Mouse (Mus musculus): ENCODE data around the gene Cdc42ep2.

Gene Cdc42ep2

DNA sequence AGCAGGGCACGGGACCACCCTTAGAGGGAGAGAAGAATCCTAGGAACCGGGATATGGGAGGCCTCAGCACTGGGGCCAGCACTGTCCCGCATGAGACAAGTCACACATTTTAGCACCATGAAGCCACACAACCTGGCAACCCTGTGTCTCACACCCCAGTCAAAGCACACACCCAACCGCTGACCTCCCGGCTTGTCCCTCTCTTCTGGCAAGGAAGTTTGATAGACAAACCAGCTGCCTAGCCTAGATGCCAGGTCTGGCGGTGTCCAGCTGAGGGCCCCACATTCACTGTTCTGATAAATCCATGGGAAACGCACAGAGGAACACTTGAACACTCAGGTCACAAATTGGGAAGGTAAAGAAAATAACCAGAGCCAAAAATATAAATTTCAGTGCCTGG, 18.0 kb upstream of the Cdc42ep2 start:
- no peak for DNase-seq (ENCODE audit: low spot score in 2 of 2)

DNA sequence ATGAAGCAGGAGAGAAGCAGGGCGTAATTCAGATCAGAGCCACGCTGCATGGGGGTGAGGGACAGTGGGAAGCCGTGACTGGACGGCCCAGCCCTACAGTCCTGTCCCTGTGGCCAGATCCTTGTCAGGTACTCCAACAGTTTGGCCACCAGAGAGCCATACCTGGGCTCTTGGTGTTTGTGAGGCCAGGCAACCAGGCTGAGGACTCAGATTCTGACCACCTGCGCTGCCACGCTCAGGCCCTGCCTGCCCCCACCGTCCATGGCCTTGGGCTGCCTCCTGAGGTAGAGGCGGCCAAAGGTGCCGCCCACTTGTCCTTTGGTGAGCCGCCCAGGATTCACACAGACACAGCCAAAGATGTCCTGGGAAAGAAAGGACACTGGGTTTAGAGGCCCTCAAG, 16.0 kb upstream of the Cdc42ep2 start:
- no peak for DNase-seq (ENCODE audit: low spot score in 2 of 2)

DNA sequence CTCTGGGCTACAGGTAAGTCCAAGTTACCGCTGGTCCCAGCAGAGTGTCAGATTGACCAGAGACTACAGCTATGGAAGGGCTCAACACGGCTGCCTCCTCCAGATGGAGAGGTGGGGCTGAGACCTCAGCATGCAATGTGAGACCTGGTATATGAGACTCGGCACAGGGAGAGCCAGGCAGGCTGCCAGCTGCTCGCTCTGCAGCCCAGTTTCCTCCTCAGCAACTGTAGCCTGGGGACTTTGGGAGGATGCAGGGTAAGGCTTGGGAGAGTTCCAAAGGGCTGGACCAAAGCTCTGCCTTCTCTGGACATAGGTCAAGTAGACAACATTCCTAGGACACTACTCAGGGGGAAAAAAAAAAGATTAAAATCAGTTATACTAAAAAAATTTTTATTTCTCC, 15.6 kb upstream of the Cdc42ep2 start:
- DNase-seq (ENCODE audit: low spot score in 2 of 2) = no peak

DNA sequence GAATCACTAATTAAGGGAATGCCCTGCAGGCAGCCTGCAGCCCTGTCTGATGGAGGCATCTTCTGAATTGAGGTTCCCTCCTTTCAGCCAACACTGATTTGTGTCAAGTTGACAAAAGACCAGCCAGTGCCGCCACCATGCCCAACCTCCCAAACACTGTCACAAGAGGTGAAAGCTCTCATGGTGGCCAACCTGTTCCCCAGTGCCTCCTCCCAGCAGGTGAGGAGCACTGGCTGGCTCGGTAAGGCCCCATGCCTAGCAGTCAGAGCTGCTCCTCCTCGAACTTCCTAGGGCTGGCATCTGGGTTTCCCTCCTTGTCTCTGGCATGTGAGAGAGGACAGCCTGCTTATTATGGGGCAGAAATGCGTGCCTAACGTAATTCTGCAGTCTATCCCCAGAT, 15.1 kb upstream of the Cdc42ep2 start:
- DNase-seq (ENCODE audit: low spot score in 2 of 2) = no peak

- no peak for DNase-seq (ENCODE audit: low spot score in 2 of 2)
These were observed 13.9 kb upstream of the Cdc42ep2 start for GRCm38 (mm10) chr19:5938516-5938915.

DNA sequence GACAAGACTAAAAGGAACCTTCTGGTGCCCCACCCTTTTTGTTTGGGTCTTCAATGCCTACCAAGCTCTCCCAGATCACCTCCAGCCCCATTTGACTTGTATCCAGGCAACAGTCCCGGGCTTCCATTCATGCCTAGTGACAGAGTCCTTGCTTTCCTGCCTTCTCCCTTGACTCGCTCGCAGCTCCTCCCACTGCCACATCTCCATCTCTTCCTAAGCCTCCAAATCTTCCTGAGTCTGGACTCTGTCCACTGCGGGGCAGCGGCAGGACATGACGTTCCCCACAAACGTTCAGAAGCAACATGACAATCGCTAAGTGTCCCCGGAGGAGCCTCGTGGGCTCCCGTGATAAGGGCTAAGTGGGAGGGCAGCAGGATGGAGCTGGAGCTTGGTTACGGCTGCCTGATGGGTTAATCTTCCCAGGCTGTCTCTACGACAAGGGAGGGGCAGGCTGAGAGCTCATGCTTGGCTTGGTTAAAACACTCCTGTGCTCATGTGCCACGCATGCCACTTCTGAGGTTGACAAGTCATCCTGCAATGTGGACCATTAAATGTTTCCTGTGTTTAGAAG, 13.3 kb upstream of the Cdc42ep2 start:
- no peak for DNase-seq (ENCODE audit: low spot score in 2 of 2)

DNA sequence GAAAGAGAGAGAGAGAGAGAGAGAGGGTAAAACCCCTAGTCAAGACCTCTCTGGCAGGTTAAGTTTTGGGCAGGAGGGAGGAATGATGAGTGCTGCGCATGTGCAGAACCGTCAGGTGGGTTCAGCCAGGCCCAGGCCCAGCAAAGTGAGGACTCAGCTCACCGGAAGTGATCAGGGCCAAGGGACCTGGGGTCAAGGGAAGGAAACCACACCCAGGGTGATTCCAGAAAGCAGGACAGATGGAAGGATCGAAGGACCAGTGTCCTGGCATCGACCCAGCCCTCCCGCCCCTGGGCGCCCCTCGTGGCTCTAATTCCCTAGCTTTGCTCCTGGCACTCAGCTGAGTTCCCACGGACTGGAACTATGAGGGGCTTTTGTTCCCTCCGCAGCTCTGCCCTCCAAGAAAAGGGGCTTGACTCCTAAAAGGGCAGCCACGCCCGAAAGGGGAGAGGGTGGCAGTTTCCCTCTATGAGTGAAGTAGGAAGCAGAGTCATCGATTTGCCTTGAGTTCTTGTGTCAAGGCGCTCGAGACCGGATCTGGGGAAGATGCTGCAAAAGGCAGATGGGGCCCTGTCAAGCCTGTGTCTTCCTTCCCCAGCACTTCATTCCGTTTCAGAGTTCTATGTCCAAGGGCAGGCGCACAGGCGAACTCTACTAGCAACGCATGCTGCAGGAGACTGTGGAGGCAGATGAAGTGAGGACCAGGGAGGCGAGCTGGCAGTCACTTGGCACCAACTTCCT, 12.6 kb upstream of the Cdc42ep2 start:
- DNase-seq (ENCODE audit: low spot score in 2 of 2) = no peak

DNA sequence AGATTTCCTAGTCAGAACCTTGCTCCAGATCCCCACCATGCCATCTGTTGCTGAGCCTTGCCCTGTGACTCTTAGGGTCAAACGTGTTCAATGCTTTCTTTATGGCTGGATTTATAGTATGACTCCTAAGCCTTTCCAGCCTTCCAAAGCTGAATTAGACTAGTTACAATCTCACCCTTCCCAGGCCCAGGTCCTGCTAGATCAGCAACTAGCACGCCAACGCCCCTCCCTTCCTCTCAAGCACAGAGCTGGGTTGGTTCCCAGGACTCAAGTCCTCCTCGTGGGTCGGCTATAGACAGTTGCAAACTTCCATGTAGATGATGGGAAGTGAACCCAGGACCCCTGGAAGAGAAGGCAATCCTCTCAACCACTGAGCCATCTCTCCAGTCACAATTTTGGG, 11.1 kb upstream of the Cdc42ep2 start:
- DNase-seq (ENCODE audit: low spot score in 2 of 2) = no peak

- no peak for DNase-seq (ENCODE audit: low spot score in 2 of 2)
These were observed 10.7 kb upstream of the Cdc42ep2 start for GRCm38 (mm10) chr19:5935266-5935665.

GRCm38 (mm10) chr19:5929634-5930596, 5.3 kb upstream of the Cdc42ep2 start:
- peak; percentile 29 to 38 for DNase-seq (ENCODE audit: low spot score in 2 of 2)

GRCm38 (mm10) chr19:5928546-5928945, 3.9 kb upstream of the Cdc42ep2 start:
- no peak for DNase-seq (ENCODE audit: low spot score in 2 of 2)

- no peak for DNase-seq (ENCODE audit: low spot score in 2 of 2)
These were observed 3.5 kb upstream of the Cdc42ep2 start for GRCm38 (mm10) chr19:5928104-5928503.

- DNase-seq (ENCODE audit: low spot score in 2 of 2) = no peak
These were observed 2.9 kb upstream of the Cdc42ep2 start for GRCm38 (mm10) chr19:5927532-5927931.

GRCm38 (mm10) chr19:5927026-5927425, 2.4 kb upstream of the Cdc42ep2 start:
- DNase-seq (ENCODE audit: low spot score in 2 of 2) = no peak

DNA sequence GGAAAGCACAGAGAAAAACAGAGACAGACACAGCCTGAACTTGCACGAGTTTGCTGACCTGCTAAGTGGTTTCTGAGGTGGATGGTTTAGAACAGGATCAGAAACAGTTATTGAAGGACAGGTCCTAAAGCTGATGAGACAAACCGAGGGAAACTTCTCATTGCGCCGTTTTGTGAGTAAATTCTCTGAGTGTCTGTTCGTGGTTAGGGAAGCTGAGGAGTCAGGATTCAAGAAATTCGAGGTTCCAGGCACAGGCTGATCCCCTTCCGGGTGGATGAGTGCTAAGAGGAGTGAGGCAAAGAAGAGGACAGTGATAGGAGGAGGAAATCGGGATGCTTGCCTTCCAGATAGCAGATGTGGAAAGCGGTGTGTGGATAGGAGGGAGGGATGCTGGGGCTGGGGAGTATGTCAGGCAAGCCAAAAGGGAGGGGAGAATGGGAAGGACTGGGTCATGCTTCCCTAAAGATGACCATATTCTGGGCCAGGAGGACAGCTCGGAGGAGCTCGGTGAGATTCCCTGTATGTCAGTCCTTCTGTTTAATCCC, 767 bp upstream of the Cdc42ep2 start:
- no peak for DNase-seq (ENCODE audit: low spot score in 2 of 2)

GRCm38 (mm10) chr19:5923990-5924712, 465 bp downstream of the Cdc42ep2 start:
- DNase-seq (ENCODE audit: low spot score in 2 of 2) = peak; percentile 68 to 80

- no peak for DNase-seq (ENCODE audit: low spot score in 2 of 2)
These were observed 1.7 kb downstream of the Cdc42ep2 start for GRCm38 (mm10) chr19:5922963-5923362.

DNA sequence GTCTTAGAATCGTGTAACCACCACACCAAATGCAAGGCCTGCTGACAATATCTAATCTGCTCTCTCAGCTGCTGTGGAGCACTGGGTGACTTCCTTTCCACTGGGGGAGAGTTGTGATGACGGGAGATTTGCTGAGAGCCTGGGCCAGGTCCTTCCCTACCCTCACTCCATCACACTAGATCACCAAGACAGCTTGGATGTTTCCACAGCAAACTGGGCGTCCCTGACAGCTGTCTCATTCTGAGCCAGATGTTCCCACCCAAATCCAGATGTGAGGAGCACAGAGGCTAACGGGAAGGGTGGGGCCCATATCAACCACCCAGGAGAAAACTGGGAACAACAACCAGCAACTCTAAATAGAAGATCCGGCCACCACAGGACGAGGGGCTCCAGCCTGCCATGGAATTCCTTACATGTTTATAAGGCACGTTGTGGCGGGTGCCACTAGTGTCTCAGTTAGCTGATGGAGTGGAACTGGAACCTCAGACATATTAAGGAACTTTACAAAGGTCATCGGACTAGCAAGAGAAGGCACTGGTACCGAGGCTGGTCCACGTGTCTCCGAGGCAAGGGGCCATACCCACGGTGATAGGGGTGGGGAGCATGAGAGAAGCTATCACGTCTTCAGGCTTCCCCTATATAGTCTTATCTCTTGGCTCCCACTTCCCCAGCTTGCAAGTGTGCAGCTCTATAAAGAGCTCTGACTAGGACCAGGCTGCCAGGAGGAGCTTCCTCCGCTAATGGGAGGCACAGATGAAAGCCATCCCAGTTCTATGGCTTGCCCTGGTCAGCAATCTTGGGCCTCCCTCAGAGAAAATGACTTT, 2.3 kb downstream of the Cdc42ep2 start:
- no peak for DNase-seq (ENCODE audit: low spot score in 2 of 2)

DNA sequence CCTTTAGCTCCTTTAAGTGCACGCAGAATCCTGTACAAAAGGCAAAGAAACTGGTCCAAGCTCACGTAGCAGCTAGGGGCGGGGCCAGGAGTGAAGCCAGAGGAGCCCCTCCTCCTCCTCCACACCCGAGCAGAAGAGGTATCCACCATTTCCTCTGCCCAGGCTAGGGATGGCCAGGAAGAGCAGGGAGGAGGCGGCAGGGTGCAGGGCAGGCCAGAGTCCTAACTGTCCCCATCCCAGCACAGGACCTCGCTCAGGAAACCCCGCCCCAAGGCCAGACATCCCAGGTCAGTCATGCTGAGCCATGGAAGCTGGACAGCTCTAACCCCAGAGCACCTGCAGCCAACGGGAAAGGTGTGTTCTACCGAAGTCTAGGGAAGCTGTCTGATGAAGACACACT, 2.9 kb downstream of the Cdc42ep2 start:
- no peak for DNase-seq (ENCODE audit: low spot score in 2 of 2)

DNA sequence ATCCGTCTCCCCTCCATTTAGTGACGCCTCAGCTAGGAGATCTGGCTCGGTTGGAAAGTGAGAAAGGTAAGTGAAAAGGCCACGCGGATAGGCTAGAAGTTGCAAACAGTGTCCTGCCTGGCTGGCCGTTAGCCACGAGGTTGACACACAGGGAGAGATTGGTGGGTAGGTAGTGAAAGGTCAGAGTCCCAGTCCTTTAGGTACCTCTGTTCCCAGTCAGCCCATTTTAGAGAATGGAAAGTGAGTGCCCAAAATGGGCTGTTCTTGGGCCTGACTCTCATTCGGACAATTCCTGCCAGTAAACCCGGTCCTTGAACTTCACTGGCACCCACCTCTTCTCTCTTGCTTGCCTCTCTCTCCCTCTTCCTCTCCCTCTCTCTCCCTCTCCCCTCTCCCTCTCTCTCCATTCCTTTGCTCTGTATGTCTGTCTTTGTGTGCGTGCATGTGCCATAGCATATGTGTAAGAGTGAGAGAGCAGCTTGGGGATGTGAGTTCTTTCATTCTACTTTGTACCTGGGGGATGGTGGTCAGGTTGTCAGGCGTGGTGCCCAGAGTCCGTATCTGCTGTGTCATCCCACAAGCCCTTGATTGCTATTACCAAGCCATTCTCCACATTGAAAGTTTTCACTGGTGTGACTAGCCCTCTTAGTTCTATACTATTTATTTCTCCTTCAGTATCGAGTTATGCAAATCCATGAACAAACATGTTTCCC, 11.5 kb downstream of the Cdc42ep2 start, which contains the start of gene Dpf2:
Dpf2 (minus strand) TSS at position 4 of the 713 bp plus-strand sequence.
- DNase-seq (ENCODE audit: low spot score in 2 of 2) = no peak

All from natural killer cell, adult 2 months (primary cell).